Mouse (Mus musculus) small intestine, adult 2 months (tissue): Measurements from ENCODE around the gene Ubl3.

Experiments used
- CTCF ChIP-seq: fragments of 200-500 bp; IDR thresholded peaks from 2 replicates; pipeline ENCODE4 v1.5.1; 2012; ENCODE audit warnings: low read depth, mild to moderate bottlenecking, control low read depth, inconsistent platforms, low read length, moderate library complexity, mixed read lengths; ENCODE audit not compliant: insufficient replicate concordance, insufficient read length; ENCODE audit errors: extremely low read depth
- POLR2A ChIP-seq: fragments of 200-500 bp; IDR thresholded peaks from 2 replicates; pipeline ENCODE4 v1.6.1; 2012; ENCODE audit warnings: low read depth, mild to moderate bottlenecking, control low read depth, inconsistent platforms, low read length, moderate library complexity

DNA sequence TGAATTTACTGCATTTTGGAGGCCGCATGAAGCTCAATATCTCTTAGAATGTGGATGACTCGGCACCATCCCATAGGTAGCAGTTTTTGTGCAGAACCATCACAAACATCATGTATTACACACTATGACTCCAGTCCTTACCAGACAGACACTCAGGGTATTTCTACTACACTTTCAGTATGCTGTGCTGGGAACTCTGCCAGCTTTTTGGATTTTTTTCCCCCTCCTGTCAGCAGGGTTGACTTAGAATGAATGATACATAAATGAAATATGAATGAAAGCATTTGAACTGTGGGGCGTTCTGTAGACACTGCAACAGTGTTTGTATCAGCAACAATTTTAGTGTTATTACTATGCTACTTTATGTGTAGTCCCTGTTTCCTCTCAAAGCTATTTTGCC lies 17.9 kb downstream of the Ubl3 start:
- TF ChIP-seq CTCF (no peak), POLR2A (no peak)
